Mouse (Mus musculus): Measurements from ENCODE around the gene Gabbr1.
A peak's percentile ranks its signal among the peaks of the same experiment; 100 is the strongest.

The Gabbr1 gene

DNA sequence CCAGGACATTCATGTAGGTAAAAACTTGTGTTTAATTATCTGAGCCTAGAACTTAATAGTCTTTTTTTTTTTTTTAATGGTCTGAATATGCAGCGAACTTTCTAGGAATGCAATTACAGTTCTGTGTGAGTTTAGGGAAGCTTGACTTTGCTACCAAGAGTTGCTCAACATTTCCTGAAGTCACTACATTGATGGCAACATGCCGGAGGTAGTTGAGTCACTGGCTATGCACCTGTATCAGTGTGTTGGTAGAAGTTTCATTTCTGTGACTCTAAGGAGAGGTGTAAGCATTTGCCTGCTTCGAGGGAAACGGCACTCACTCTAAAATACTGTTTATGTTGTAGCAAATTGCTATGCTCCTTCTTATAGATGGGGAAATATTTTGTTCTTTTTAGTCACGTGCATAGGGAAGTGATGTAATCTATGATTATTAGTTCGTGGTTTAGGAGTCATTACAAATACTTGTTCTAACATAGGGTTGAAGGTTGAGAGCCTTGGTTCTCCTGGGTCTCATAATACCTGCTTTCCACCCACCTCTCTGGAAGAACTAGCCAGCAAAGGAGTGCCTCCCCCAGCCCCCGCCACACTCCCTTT is 1.0 kb upstream of the Gabbr1 start:
- DNase-seq (ENCODE audit: low read depth, low spot score) = no peak

DNA sequence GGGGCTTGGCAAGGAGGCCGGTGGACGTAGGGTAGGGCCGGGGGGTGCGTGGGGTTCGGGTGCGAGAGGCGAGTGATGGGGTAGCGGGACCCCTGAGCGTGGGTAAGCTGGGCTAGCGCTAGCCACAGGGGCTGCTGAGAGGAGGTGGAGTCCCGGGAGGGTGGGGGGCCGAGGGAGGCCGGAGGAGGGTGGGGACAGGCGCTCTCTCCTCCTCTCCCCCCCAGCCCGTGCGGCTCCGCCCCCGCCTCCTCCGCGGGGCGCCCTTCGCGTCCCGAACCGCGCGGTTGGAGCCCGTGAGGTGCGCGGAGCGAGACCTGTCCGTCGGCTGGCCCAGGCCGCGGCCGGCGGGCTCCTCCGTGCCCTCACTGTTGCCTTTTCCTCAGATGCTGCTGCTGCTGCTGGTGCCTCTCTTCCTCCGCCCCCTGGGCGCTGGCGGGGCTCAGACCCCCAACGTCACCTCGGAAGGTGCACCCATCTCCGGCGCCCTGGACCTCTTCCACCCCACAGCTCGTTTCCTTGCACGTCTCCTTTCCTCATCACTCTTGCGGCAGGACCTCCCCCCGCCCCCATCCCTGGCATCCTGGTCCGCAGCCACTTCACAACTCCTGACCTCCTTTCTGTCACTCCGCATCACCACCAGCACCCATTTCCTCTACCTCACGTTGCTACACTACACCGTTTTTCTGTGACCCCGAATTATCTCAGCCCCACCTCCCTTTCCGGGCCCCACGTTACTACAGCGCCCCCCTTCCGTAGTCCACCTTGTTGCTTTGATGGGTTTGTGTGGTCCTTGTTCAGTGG is 746 bp downstream of the Gabbr1 start:
- peak; percentile 39 for DNase-seq (ENCODE audit: low read depth, low spot score)

DNA sequence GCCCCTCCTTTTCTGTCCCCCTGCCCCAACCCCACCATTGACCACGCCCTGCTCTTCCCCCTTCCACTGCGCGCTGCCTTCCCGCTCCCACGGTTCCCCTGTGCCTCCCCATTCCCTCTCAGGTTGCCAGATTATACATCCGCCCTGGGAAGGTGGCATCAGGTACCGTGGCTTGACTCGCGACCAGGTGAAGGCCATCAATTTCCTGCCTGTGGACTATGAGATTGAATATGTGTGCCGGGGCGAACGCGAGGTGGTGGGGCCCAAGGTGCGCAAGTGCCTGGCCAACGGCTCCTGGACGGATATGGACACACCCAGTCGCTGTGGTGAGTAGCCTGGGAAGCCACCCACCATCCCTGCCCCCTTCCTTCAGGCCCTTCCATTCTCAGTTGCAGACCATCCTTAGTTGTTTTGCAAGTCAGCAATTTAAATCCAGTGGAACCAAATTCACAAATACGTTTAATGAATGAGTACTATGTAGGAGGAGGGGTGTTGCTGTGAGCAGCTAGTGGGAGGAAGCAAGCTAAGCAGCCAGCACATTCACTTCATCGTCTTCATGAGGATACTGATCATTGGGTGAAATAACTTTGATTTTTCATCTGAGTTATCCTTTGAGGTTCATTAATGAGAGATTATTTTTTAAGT is 1.7 kb downstream of the Gabbr1 start:
- DNase-seq (ENCODE audit: low read depth, low spot score) = no peak

DNA sequence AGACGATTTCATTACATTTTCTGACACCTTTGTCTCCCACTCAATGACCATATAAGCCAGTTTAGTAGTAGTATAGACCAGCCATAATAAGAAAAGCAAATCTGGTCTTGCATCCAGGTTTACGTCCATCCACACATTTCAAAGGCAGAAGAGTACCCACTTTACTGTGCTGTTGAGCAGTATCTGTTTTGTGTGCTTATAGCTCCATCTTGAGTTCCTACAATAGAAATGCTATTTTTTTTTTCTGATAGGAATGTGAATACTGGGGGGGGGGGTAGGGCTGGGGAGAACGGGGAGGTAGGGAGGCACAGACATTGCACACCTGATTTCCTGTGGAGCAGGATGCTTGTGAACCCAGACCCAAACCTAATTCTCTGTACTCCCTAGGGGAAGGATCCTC is 2.2 kb downstream of the Gabbr1 start:
- DNase-seq (ENCODE audit: low read depth, low spot score) = no peak

DNA sequence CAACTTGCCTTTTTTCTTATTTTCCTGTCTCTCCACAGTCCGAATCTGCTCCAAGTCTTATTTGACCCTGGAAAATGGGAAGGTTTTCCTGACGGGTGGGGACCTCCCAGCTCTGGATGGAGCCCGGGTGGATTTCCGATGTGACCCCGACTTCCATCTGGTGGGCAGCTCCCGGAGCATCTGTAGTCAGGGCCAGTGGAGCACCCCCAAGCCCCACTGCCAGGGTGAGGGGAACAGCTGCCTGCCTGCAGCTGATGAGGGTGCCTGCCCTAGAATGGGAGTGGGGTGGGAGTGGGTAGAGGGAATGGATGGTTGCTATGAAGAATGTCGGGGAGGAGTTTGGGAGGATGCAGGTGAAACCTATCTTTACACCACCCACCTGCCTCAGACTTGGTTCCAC is 2.6 kb downstream of the Gabbr1 start:
- no peak for DNase-seq (ENCODE audit: low read depth, low spot score)

DNA sequence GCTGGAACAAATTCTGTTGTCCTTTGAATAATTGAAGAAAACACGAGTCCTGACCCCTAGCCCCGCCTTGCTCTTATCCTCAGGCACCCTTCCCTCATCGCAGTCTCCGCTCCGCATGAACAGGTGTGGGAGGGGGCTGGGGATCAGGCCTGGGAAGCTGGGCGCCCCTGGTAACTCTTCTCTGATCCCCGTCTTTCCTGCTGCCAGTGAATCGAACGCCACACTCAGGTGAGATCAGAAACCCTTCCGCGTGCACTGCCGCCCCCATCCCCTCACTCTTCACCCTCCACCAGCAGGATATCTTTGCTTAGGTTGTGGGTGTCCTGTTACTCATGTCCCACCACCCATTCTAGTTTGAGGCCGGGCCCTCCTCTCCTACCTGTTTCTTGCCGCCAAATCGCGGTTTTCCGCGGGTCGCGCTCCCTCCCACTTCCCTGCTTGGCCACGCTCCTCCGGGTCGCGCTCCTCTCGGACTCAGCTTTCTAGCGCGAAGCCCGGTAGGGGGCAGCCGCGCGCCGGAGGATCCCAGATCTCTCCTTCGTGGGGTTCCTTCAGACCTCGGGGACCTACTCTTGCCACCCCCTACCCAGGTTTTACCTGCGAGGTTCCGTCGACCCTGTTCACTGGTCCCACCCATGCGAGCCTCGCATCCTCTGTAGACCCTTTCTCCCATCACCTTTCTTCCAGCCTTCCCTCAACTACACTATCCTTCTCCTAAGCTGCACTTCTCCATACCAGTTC is 4.0 kb downstream of the Gabbr1 start:
- peak; percentile 52 for DNase-seq (ENCODE audit: low read depth, low spot score)

DNA sequence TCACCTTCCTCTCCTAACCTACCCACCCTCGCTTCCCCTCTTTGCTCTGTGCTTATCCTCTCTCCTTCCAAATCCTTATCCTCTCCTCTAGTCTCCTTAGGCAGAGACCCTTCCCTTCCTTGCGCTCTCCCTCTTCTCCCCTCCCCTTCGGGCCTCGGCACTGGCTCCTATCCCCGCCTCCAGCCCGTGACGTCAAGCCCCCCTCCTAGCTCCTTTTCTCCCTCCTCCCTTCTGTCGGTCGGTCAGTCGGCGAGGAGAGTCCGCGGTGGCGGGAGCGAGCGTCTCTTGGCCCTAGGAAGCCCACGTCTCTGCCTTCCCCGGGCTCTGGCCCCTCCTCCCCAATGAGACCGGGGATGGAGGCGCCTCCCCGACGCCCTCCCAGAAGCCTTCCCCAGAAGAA is 4.6 kb downstream of the Gabbr1 start:
- DNase-seq (ENCODE audit: low read depth, low spot score) = peak; percentile 76

DNA sequence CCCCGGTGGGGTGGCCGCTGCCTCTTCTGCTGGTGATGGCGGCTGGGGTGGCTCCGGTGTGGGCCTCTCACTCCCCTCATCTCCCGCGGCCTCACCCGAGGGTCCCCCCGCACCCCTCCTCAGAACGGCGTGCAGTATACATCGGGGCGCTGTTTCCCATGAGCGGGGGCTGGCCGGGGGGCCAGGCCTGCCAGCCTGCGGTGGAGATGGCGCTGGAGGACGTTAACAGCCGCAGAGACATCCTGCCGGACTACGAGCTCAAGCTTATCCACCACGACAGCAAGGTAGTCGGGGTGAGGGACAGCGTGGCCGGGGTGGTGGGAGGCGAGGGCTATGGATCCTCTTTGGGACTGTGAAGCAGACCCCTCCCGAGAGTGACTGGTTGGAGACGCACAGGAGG is 5.1 kb downstream of the Gabbr1 start:
- no peak for DNase-seq (ENCODE audit: low read depth, low spot score)

DNA sequence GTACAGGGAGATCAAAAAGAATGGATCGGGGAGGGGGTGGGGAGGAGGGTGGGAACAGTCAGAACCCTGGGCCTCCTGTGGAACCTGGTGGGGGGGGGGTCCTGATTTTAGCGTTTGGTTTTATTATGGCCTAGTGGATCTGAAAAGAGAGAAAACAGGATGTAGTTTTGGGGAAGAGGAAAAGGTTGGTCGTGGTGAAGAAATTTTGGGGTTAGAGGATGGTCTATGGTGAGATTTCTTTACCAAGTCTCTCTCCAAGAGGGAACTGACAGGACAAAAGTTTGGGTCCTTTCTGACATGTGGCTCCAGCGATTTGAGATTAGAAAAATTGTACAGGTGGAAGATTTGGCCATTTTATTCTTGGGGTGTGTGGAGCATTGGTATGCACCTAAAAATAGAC is 6.0 kb downstream of the Gabbr1 start:
- no peak for DNase-seq (ENCODE audit: low read depth, low spot score)

DNA sequence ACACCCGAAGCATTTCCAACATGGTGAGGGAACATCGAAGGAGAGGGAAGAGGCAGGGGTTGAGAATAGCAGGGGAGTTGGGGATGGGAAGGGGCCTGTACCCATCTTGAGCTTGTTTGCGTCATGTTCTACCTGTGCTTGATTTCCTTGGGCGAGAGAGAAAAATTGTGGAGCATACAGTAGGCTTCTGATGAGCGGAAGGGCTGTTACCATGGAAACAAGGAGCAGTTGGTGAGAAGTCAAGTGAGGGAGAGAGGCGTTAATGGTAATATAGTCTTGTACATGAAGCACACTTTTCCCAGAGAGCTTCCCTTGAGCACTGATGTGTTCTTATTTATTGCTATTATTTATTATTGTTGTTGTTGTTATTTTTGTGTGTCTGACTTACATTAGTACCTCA is 11.2 kb downstream of the Gabbr1 start:
- DNase-seq (ENCODE audit: low read depth, low spot score) = no peak

DNA sequence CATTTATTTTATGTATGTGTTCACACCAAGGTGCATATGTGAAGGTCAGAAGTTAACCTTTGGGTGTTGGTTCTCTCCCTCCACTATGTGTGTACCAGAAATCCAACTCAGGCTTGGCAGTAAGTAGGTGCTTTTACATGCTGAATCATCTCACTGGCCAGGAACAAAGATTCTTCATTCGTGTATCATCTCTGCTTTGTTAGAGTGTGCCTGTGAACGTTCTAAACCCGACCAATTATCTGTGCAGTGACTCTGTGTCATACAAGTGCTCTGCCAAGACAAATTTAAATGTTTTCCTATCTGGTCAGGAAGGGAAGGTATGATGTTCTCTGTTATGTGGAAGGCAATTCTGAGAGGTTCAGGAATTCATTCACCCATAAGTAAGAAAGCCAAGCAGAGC is 15.7 kb downstream of the Gabbr1 start:
- DNase-seq (ENCODE audit: low read depth, low spot score) = no peak

DNA sequence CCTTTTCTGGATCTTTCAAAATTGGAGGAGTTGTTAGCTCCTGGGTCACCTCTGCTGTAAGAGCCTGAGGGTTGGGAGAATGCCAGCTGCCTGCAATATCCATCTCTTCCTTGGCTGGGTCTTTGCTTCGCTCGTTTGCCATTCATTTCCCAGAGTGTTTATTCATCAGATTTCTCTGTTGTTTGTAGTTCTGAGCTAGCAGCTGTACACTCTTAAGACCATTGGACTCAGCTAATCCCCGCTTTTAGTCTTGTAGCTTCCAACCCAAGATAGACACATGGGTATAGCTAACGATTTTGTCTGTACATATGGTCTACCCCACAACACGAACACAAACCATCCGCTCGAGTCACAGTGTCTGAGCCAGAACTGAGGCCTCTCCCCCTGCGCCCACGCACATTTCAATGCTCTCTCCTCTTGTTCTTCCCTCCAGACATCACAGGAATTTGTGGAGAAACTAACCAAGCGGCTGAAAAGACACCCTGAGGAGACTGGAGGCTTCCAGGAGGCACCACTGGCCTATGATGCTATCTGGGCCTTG is 16.4 kb downstream of the Gabbr1 start:
- no peak for DNase-seq (ENCODE audit: low read depth, low spot score)

DNA sequence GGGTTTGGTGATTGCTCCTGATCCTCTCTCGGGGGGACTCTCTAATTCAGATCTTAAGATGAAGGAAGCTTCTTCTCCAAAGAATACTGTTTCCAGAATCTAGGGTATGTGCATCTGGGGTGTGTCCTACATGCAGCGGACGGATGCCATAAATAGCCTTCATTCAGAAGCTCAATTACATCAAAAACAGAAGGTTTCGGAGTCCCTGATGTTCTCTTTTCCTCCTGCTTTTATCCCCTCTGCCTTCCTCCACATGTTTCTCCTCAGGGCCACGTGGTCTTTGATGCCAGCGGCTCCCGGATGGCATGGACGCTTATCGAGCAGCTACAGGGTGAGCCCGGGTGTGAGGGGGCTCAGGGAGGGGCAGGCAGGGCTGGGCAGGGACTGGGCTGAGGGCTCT is 17.3 kb downstream of the Gabbr1 start:
- DNase-seq (ENCODE audit: low read depth, low spot score) = no peak

DNA sequence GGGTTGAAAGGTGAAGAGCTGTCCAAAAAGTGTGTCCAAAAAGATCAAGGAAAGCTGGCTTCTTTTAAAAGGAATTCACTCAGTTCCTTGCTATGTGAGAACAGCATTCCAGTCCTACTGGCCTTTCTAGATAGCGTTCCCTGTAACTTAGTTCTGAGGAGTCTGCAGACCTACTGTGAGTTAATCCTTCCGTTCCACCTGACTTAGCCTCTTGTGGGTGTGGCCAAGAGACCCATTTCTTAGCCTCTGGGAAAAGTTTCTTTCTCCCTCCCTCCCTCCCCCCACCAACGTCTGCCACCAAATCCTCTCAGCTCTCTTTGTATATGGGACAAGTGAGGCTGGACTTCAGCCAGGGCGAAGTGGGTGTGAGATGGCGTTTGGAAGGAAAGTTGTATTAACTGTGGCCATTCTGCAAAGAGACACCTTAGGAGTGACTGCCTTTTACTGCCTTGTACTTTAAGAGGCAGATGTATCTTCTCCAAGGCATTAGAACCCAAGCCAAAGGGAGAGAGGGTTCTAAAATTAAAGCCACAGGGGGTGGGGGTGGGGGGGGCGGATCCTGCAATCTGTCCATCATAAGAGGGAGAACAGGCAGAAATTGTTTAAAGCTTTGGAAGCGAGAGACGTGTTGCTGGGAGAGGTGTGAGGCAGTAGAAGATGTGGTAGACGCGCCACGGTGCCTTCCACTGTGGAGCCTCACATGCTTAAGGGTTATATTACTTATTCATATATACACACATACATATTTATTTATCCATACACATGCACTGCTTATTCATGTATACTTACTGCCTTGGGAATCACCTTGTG is 18.1 kb downstream of the Gabbr1 start:
- DNase-seq (ENCODE audit: low read depth, low spot score) = no peak

DNA sequence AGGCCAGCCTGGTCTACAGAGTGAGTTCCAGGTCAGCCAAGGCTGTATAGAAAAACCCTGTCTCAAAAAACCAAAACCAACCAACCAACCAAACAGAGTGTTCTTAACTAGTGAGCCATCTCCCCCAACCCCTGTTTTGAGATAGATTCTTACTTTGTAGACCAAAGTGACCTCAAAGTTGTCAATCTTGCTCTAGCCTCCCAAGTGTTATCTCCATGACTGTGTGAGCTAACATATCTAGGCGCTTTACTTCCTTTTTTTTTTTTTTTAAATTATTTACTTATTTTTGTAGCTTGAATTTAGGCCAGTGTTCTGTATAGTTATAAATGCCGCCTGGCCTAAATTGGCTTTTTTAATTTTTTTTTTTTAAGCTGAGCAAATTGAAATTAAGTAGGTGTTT is 20.2 kb downstream of the Gabbr1 start:
- DNase-seq (ENCODE audit: low read depth, low spot score) = no peak

DNA sequence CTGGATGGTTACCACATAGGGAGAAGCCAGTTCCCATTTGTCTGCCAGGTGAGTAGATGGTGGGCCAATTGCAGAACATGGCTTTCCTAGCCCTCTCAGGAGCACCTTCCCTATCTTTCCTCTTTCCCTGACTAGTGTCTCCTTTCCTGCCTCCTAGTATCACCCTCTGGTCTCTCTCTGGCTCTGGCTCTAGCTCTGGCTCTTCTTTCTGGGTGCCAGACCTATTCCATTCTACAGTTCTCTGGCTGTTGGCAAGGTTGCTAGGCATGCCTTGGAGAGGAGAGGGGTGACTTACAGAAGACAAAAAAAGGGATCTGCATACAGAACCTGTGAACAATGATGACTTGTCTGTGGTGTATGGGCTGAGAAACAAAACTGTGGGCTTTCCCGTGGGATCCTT is 22.1 kb downstream of the Gabbr1 start:
- no peak for DNase-seq (ENCODE audit: low read depth, low spot score)

DNA sequence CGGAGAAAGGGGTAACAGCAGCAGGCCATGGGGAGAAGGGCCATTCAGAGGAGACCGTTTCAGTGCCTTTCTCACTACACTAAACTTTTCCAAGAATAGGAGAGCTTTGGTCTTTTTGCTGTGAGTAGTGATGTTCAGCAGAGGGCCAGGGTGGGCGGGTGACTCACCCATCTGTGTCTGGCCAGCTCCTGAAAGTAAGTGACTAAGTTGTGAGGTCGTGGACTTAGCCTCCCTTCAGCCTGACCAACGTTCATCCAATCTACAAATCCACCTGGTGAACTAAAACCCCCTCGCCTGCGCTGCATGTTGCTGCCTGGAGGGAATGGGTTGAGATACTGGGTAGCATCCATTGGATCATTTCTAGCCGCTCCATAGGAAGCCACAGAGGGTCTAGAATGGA is 24.4 kb downstream of the Gabbr1 start:
- DNase-seq (ENCODE audit: low read depth, low spot score) = no peak

DNA sequence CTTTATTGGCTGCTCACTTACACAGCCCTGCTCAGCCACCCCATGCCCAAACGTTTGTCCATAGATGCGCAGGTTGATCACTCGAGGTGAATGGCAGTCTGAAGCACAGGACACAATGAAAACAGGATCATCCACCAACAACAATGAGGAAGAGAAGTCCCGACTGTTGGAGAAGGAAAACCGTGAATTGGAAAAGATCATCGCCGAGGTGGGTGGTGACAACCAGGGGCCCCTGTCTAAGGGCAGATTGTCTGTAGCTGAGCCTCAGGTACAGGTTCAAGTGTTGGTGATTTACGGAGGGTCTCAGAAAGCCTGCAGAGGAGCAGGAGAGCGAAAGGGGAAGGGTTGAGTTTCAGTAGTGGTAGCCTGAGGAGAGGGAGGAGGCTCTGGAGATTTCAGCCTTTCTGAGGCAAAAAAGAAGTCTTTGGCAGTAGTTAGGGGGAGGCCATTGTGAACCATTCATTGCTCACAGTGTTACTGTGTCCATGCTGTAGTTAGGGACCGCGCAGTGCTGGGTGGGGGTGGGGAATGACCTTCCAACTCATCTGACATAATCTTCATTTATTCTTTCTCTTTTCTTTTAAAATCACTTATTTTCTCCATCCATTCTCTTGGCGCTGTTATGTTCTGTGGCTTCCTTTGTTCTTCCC is 26.4 kb downstream of the Gabbr1 start:
- DNase-seq (ENCODE audit: low read depth, low spot score) = no peak

DNA sequence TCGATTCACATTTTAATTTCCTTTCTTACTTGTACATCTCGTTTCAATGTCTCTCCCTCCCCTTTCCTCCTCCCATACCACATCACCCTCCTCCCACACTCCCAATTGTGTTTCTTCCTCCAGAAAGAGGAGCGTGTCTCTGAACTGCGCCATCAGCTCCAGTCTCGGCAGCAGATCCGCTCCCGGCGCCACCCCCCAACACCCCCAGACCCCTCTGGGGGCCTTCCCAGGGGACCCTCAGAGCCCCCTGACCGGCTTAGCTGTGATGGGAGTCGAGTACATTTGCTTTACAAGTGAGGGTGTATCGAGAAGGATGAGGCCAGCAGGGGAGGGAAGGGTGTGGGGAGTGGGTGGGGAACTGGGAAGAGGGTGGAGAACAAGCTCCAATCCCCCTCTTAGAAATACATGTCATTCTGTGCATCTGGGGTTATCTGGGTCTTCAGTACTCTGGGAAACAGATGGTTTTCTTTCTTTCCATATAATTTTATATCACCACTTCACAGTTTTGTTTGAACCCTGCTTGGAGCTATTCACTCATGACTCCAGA is 27.0 kb downstream of the Gabbr1 start:
- DNase-seq (ENCODE audit: low read depth, low spot score) = no peak

DNA sequence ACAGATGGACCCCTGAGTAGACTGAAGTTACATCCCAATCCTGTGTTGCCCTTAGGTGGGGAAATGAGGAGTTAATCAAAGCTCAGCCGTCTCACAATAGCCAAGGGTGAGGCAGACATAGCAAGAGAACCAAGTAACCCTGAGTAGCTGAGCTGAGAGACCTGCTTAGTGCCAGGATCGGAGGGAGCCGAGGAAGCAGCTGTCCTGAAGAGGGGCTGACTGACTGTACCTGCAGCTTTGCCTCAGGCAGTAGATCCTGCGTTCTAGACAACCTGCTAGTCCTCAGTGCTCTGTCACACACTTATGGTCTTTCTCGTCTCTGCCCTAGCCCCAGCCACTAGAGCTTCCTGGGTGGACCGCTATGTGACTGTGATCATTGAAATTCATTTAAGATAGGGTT is 29.4 kb downstream of the Gabbr1 start:
- DNase-seq (ENCODE audit: low read depth, low spot score) = no peak

Measured in forelimb bud, embryonic 11.5 days (tissue).